Mouse (Mus musculus) megakaryocyte, embryonic 14.5 days (primary cell): Measurements from ENCODE around the gene Glis2. TPM values are rescaled to one million over a fixed set of nuclear protein-coding genes. Genes with fewer than 3 reads are reported as not detected.

Experiments used
- H3K27me3 ChIP-seq: replicated peaks from 2 replicates; pipeline ENCODE3; 2012; ENCODE audit warnings: inconsistent platforms
- H3K36me3 ChIP-seq: replicated peaks from 2 replicates; pipeline ENCODE3; 2012; ENCODE audit warnings: low read length, inconsistent platforms, mixed read lengths
- H3K4me1 ChIP-seq: 2 replicates; pipeline ENCODE4 v1.6.1; 2012; ENCODE audit warnings: inconsistent platforms
- H3K4me3 ChIP-seq: replicated peaks from 2 replicates; pipeline ENCODE3; 2012; ENCODE audit warnings: moderate library complexity, mild to moderate bottlenecking, inconsistent platforms
- H3K9me3 ChIP-seq: 2 replicates; pipeline ENCODE4 v1.6.1; 2012; ENCODE audit warnings: inconsistent platforms
- FLI1 ChIP-seq: IDR thresholded peaks from 2 replicates; pipeline ENCODE4 v1.6.1; 2012; ENCODE audit warnings: low read length, inconsistent platforms, mixed read lengths
- GATA1 ChIP-seq: IDR thresholded peaks from 3 replicates; pipeline ENCODE4 v1.6.1; 2012; ENCODE audit warnings: mixed read lengths, low read length, inconsistent platforms, borderline replicate concordance
- polyA plus RNA-seq: library from polyadenylated mRNA; stranded (reverse); fragments of >175 nt; gene quantifications from 2 replicates; pipeline ENCODE4 v1.2.3, GENCODE M21; 2012; ENCODE audit warnings: low replicate concordance; ENCODE audit not compliant: insufficient read depth

Glis2 gene
- polyA plus RNA-seq: 0.62 and 2.0 TPM in 2 replicates

DNA sequence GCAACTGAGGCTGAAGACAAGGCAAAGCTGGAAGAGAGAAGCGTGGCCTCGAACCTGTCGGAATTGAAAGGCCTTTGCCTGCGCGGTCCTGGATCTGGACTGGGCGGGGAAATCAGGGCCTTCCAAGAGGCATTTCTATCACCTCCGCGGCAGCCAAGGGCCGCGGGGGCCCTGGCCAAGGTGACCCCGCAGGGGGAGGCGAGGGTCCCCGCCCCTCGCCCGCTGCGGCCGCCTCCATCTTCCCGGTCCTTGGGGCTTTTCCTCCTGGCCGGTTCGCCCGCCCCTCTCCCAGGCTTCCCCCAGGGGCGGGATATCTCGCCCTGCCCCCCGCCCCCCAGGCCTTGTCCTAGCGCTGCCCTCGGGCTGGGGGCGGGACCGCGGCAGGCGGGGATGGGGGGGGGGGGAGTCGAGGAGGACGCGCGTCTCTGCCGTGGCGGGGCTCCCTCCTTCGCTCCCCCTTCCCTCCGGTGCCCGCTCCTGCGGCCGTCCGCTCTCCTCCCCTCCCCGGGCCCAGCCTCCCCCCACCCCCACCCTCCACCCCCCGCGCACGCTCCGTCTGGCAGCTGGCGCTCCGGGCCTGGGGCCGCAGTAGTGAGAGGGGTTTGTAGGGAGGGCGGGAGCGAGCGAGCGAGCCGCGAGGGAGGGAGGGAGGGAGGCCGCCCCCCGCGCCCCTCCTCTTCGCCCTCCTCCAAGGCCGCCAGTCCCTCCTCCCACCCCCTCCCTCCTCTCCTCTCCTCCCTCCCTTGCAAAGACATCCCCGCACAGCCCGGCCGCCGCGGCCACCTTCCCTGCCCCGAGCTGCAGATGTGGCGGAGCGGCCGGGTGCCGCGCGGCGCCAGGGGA lies at the start of gene Glis2:
Gene Glis2 (plus strand): TSS at position 743 of the 843 bp plus-strand sequence.
- H3K4me3 ChIP-seq: peak within 1 kb of the TSS; percentile 91
- H3K4me1 ChIP-seq: peaks cover 45% of the 10 kb centered on the region
- no peak for TF ChIP-seq FLI1
- TF ChIP-seq GATA1: no peak
- peaks cover 65% of the 10 kb centered on the region for H3K27me3 ChIP-seq
- no peaks in the 10 kb centered on the region for H3K9me3 ChIP-seq
- no peaks in the 10 kb centered on the region for H3K36me3 ChIP-seq

DNA sequence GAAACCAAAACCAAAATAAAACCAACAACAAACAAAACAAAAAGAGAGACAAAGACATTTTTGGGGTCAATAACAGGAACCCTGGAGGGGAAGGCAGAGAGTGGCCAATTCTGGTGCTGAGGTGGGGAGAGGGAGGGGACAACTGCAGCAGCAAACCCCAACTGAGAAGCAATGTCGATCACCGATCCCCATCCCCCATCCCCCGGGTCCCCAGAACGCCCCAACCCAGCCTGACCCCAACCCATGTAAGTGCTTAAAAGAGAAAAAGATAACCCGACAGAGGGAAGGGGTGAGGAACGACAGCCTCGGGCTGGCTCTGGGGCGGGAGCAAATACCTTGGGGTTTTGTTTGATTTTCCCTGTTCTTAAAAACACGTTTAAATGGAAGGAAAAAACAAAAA lies 49.7 kb upstream of the Glis2 start:
- TF ChIP-seq GATA1: no peak
- TF ChIP-seq FLI1: no peak
- H3K27me3 ChIP-seq: no peaks in the 10 kb centered on the region
- no peaks in the 10 kb centered on the region for H3K9me3 ChIP-seq
- no peak overlapping the region for H3K4me3 ChIP-seq
- peaks cover 50% of the 10 kb centered on the region for H3K36me3 ChIP-seq
- peaks cover 55% of the 10 kb centered on the region for H3K4me1 ChIP-seq

DNA sequence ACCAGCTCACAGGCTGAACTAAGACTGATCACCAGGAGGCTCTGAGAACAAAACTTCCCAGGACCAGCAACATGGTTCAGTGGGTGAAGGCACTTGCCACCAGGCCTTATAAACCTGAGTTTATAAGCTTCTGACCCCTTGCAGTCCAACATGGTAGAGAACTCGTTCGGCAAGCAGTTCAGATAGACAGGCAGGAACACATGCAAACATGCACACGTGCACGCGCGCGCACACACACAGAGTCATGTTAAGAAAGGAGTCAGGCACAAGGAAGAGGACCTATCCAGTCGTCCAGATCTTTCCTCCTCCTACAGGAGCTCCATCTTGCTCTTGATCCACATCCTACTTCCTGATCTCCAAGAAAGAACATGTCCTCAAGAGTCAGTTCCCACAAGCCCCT lies 47.7 kb upstream of the Glis2 start:
- H3K36me3 ChIP-seq: peaks cover 63% of the 10 kb centered on the region
- no peaks in the 10 kb centered on the region for H3K27me3 ChIP-seq
- H3K4me3 ChIP-seq: no peak overlapping the region
- peaks cover 53% of the 10 kb centered on the region for H3K4me1 ChIP-seq
- H3K9me3 ChIP-seq: no peaks in the 10 kb centered on the region
- TF ChIP-seq FLI1: no peak
- TF ChIP-seq GATA1: no peak

DNA sequence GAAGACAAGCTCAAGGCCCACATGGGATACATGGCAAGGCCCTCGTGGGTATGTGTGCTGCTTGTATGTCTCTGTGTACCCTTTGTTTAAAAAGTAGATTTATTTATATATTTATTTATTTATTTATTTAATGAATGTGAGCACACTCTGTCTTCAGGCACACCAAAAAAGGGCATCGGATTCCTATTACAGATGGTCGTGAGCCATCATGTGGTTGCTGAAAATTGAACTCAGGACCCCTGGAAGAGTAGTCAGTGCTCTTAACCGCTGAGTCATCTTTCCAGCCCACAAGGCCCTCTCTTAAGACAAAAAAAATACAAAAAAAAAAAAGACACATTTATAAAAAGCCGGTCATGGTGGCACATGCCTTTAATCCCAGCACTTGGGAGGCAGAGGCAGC lies 46.9 kb upstream of the Glis2 start:
- TF ChIP-seq GATA1 (no peak), FLI1 (no peak)
- H3K4me3 ChIP-seq: no peak overlapping the region
- peaks cover 54% of the 10 kb centered on the region for H3K4me1 ChIP-seq
- H3K36me3 ChIP-seq: peaks cover 66% of the 10 kb centered on the region
- no peaks in the 10 kb centered on the region for H3K27me3 ChIP-seq
- H3K9me3 ChIP-seq: no peaks in the 10 kb centered on the region

DNA sequence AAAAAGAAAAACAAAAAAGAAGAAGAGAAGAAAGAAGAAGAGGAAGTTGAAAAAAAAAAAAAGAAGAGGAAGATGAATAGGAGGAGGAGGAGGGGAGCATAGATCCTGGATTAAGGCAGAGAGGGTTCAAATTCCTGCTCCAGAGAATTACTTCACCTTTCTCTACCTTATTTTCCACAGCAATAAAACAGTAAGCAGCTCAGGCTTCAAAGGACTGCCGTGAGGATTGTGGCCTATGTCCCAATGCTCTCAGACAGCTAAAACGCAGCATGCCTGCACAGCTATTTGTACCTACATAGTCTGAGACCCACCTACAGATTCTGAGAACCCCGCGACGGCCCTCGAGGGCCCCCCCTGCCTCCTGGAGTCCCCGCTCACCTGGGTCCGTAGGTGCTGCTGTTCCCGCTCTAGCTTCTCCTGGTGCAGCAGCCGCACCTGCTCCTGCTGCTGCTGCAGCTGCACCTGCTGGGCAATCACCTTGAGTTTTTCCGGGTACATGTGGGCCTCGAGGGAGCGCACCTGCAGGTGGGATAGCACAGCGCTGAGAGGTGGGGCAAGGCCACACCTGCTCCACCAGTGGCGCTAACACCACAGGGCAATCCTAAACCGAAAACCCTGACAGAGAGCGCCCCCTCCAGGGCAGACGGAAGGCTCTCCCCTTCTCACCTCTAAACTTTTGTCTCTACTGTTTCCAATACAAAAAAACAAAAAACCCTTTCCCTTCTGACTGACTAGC lies 45.4 kb upstream of the Glis2 start:
- Histone ChIP-seq H3K4me3 (no peak overlapping the region), H3K36me3 (peaks cover 66% of the 10 kb centered on the region), H3K27me3 (no peaks in the 10 kb centered on the region), H3K9me3 (no peaks in the 10 kb centered on the region), H3K4me1 (peaks cover 58% of the 10 kb centered on the region)
- TF ChIP-seq GATA1 (no peak), FLI1 (no peak)

DNA sequence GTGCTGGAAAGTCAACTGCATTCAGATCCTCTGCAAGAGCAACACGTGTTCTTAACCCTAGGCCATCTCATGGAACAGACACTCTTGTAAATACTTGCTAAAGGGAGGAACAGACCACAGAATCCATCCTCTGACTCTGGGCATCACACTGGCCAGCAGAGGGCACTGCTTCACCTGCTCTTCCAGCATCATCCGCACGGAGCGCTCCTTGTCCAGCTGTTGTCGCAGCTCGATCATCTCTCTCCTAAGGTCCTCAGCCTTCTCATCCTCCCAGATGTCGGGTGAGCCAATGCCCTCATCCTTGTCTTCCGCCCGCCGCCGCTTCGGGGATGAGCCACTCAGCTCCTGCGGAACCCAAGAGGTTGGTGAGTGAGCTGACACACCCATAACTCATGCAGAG lies 43.5 kb upstream of the Glis2 start:
- peaks cover 65% of the 10 kb centered on the region for H3K36me3 ChIP-seq
- H3K27me3 ChIP-seq: no peaks in the 10 kb centered on the region
- peaks cover 76% of the 10 kb centered on the region for H3K4me1 ChIP-seq
- no peak for TF ChIP-seq GATA1
- TF ChIP-seq FLI1: no peak
- no peaks in the 10 kb centered on the region for H3K9me3 ChIP-seq
- no peak overlapping the region for H3K4me3 ChIP-seq

DNA sequence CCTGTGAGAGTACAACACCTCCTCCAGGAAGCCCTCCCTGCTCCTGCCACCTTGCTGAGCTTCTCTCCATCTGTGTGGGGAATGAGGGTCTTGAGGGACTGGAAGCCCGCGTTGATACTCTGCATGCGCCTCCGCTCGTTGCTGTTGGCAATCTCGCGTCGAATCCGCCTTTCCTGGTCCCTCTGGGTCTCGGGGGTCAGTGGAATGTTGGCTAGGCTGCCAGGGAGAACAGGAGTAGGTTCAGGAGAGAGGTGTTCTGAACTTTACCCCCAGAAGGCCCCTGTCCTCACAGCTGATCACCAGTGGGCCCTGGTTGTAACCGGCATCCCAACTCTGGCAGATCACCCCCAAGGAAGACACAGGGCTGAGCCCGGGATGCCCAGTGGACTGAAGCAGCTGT lies 42.6 kb upstream of the Glis2 start:
- TF ChIP-seq FLI1 (no peak), GATA1 (no peak)
- H3K4me3 ChIP-seq: peak overlapping the region; percentile 5
- H3K36me3 ChIP-seq: peaks cover 59% of the 10 kb centered on the region
- H3K4me1 ChIP-seq: peaks cover 83% of the 10 kb centered on the region
- H3K27me3 ChIP-seq: no peaks in the 10 kb centered on the region
- no peaks in the 10 kb centered on the region for H3K9me3 ChIP-seq

DNA sequence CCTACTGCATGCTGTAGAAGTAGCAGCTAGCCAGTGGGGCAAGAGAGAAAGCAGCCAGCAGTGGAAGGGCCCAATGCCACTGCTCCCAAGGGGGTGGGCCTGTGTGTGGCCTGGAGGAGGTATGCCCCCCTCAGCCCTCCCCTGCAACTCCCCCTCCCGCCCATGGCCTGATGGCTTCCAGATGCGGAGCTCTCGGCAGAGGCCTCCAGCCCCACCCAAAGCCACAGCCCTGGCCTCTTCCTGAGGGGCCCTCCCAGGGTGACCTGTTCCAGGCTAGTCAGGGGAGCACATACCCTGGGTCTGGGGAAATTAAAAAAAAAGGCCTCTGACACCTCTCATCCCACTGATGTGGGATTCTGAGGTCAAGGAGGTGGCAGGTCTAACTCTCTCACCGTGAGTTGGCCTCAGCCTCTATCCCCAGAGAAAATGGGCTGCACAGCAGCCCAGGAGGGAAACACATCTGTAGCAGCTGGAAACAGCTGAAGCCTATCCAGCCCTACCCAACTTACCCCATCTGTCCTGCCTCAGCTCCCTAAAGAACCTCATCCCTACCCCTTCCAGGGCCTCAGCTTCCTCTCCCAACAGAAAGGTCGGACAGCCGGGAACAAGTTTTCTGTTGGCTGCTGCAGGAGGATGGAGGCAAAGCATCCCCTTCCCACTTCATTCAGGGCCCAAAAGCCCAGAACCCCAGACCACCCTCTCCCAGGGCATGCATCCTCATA lies 41.5 kb upstream of the Glis2 start:
- no peak for TF ChIP-seq FLI1
- TF ChIP-seq GATA1: no peak
- peaks cover 56% of the 10 kb centered on the region for H3K36me3 ChIP-seq
- no peaks in the 10 kb centered on the region for H3K9me3 ChIP-seq
- peak overlapping the region; percentile 89 for H3K4me3 ChIP-seq
- peaks cover 87% of the 10 kb centered on the region for H3K4me1 ChIP-seq
- no peaks in the 10 kb centered on the region for H3K27me3 ChIP-seq

DNA sequence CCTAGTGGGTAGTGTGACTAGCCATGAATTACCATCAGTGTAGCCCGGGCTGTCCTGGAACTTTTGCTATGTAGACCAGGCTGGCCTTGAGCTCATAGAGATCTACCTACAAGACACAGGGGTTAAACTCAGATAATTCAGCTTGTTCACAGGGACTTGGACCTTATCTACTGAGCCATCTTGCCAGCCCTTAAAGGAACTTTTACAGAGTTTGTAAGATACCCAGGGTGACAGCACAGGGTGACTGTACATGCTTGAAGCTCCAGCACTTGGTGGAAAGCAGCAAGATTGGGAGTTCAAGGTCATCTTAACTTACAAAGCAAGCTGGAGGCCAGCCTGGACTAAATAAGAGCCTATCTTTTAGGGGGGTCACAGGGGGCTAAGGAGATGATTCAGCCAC lies 39.0 kb upstream of the Glis2 start:
- Histone ChIP-seq H3K4me3 (no peak overlapping the region), H3K4me1 (peaks cover 79% of the 10 kb centered on the region), H3K9me3 (no peaks in the 10 kb centered on the region), H3K36me3 (peaks cover 36% of the 10 kb centered on the region), H3K27me3 (no peaks in the 10 kb centered on the region)
- TF ChIP-seq FLI1: no peak
- no peak for TF ChIP-seq GATA1

DNA sequence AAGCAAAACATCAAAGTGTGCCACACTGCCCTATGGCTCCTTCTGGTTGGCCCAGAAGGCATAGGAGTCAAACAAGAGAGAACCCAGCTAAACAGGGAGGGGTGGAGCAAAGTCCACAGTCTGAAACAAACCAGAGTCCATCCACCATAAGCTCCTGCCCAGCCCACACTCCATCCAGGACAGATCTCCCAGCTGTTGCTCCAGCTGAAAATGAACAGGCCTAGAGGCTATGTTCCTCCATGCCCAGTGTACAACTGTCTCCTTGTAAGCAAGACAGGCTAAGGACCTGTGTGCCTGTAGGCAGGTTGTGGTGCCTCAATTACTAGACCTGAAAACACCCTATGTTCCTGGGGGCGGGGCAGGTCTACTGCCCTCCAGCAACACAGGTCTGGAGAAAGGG lies 37.4 kb upstream of the Glis2 start:
- Histone ChIP-seq H3K4me1 (peaks cover 76% of the 10 kb centered on the region), H3K27me3 (no peaks in the 10 kb centered on the region), H3K4me3 (peak overlapping the region; percentile 100), H3K36me3 (peaks cover 21% of the 10 kb centered on the region), H3K9me3 (no peaks in the 10 kb centered on the region)
- TF ChIP-seq GATA1: no peak
